Comparison of ENCODE assay signal across 10 mouse cellular contexts in genomic region chrX:8891975-8892342, GRCm38 (mm10). TPM values are rescaled to one million over a fixed set of nuclear protein-coding genes. Genes with fewer than 3 reads are reported as not detected.
DNase-seq lines count a peak whose midpoint lies in the region; ATAC-seq lines count a peak whose summit lies in the region.
"Had no signal": no experiment of that assay in that cellular context is flagged by ENCODE, and none has a peak within 500 bp of the region (broad histone marks: within the 10 kb centered on the region; RNA-seq: fewer than 3 reads in every experiment).

No protein-coding gene starts in this region.

- H3K27me3 ChIP-seq in heart, embryonic 11.5 days (ENCODE audit: control insufficient read depth, insufficient read depth, low read length): 0 out of 2 replicates have a peak, but pooled peaks cover 4% of the 10 kb centered on the region
- no peaks in the 10 kb centered on the region for H3K27me3 ChIP-seq in forebrain, embryonic 16.5 days (replicated peaks; ENCODE audit: control insufficient read depth, insufficient read depth, low read length)
- peaks cover 36% of the 10 kb centered on the region for H3K27me3 ChIP-seq in liver, embryonic 15.5 days

- peak overlapping the region; percentile 63 for H3K9ac ChIP-seq in heart, embryonic 11.5 days (ENCODE audit: low read depth, low read length)
- H3K9ac ChIP-seq in forebrain, embryonic 16.5 days (replicated peaks; ENCODE audit: low read depth, low read length): peak overlapping the region; percentile 80
- no peak overlapping the region for H3K9ac ChIP-seq in liver, embryonic 15.5 days

- 42% methylated on average over 4 of the region's 9 CpGs for WGBS in heart, embryonic 11.5 days (ENCODE audit: insufficient replicate concordance)
- WGBS in forebrain, embryonic 16.5 days: 44% methylated on average over 3 of the region's 9 CpGs
- 33% methylated on average over 4 of the region's 9 CpGs for WGBS in liver, embryonic 15.5 days (ENCODE audit: insufficient replicate concordance)

- no peaks in the 10 kb centered on the region for H3K4me1 ChIP-seq in heart, embryonic 11.5 days (ENCODE audit: control insufficient read depth, insufficient read depth, low read length)
- H3K4me1 ChIP-seq in forebrain, embryonic 16.5 days (replicated peaks; ENCODE audit: control insufficient read depth, insufficient read depth, low read length): peaks cover 3% of the 10 kb centered on the region
- H3K4me1 ChIP-seq in liver, embryonic 15.5 days (replicated peaks): no peaks in the 10 kb centered on the region

- peak overlapping the region; percentile 74 for H3K4me2 ChIP-seq in heart, embryonic 11.5 days
- peak overlapping the region; percentile 64 for H3K4me2 ChIP-seq in forebrain, embryonic 16.5 days (ENCODE audit: low read length)
- peak overlapping the region; percentile 57 for H3K4me2 ChIP-seq in liver, embryonic 15.5 days

- no peaks in the 10 kb centered on the region for H3K9me3 ChIP-seq in heart, embryonic 11.5 days (replicated peaks; ENCODE audit: control insufficient read depth, low read length)
- H3K9me3 ChIP-seq in forebrain, embryonic 16.5 days (ENCODE audit: control insufficient read depth, low read length): no peaks in the 10 kb centered on the region
- no peaks in the 10 kb centered on the region for H3K9me3 ChIP-seq in liver, embryonic 15.5 days (replicated peaks)

- no peak overlapping the region for H3K27ac ChIP-seq in heart, embryonic 11.5 days (ENCODE audit: low read depth, low read length)
- no peak overlapping the region for H3K27ac ChIP-seq in forebrain, embryonic 16.5 days (ENCODE audit: low read length)
- no peak overlapping the region for H3K27ac ChIP-seq in liver, embryonic 15.5 days (replicated peaks)

- H3K4me3 ChIP-seq in heart, embryonic 11.5 days (ENCODE audit: low read depth, low read length): peak overlapping the region; percentile 44
- peak overlapping the region; percentile 63 for H3K4me3 ChIP-seq in forebrain, embryonic 16.5 days (replicated peaks; ENCODE audit: low read length)
- no peak overlapping the region for H3K4me3 ChIP-seq in liver, embryonic 15.5 days (replicated peaks)

- H3K36me3 ChIP-seq in heart, embryonic 11.5 days (ENCODE audit: control insufficient read depth, insufficient read depth, low read length): no peaks in the 10 kb centered on the region
- H3K36me3 ChIP-seq in forebrain, embryonic 16.5 days (ENCODE audit: control insufficient read depth, insufficient read depth): no peaks in the 10 kb centered on the region
- no peaks in the 10 kb centered on the region for H3K36me3 ChIP-seq in liver, embryonic 15.5 days (replicated peaks)

- intact Hi-C loops in heart, postnatal 25 days (cut with DNase I): no loop called here

- DNase-seq in heart, postnatal 25 days (ENCODE audit: low spot score): no peak
- peak; percentile 5 for DNase-seq in NIH3T3 (ENCODE audit: low read depth)
- DNase-seq in adrenal gland, postnatal 4 days (ENCODE audit: low spot score in 2 of 2): no peak
- no peak for DNase-seq in right cerebral cortex, postnatal 4 days
- no peak for DNase-seq in natural killer cell, adult 2 months (ENCODE audit: low spot score in 2 of 2)

- ATAC-seq in heart, embryonic 11.5 days (replicated peaks; ENCODE audit: insufficient number of reproducible peaks, low FRiP score, low TSS enrichment): no peak
- peak; percentile 13 for ATAC-seq in forebrain, embryonic 16.5 days
- no peak for ATAC-seq in liver, embryonic 15.5 days (ENCODE audit: insufficient read depth)

RNA-seq across cellular contexts. Expression of gene B630019K06Rik, which starts 0.2 kb away (rescaled TPM):
- 2.0 and 2.2 TPM in 2 replicates for polyA plus RNA-seq in heart, embryonic 11.5 days (2014; fragmentation: Nextera tagmentation; extraction: Ambion mirVana)
- under 1 TPM; 0.81 to 0.83 TPM for total RNA-seq in heart, postnatal 25 days (2021)
- polyA plus RNA-seq in forebrain, embryonic 16.5 days (2015; fragmentation: Nextera tagmentation; extraction: Ambion mirVana): 10.3 and 13.2 TPM in 2 replicates
- polyA plus RNA-seq in liver, embryonic 15.5 days (2015; fragmentation: Nextera tagmentation; extraction: Ambion mirVana): 0.13 and 0.15 TPM in 2 replicates
- 10 to 100 TPM; 12.7 to 15.0 TPM for total RNA-seq in adrenal gland, postnatal 4 days (2021)

RNA-seq across cellular contexts. Expression of gene Gm5751, which starts 17.9 kb away (rescaled TPM):
- polyA plus RNA-seq in heart, embryonic 11.5 days (2014; fragmentation: Nextera tagmentation; extraction: Ambion mirVana): not detected in 2 replicates
- not detected for total RNA-seq in heart, postnatal 25 days (2021)
- not detected in 2 replicates for polyA plus RNA-seq in forebrain, embryonic 16.5 days (2015; fragmentation: Nextera tagmentation; extraction: Ambion mirVana)
- not detected in 2 replicates for polyA plus RNA-seq in liver, embryonic 15.5 days (2015; fragmentation: Nextera tagmentation; extraction: Ambion mirVana)
- not detected for total RNA-seq in adrenal gland, postnatal 4 days (2021)
- total RNA-seq: gastrocnemius, postnatal 4 days had no signal
- polyA plus RNA-seq: C2C12 had no signal

RNA-seq across cellular contexts. Expression of gene Gm6592, which starts 48.2 kb away (rescaled TPM):
- polyA plus RNA-seq in heart, embryonic 11.5 days (2014; fragmentation: Nextera tagmentation; extraction: Ambion mirVana): not detected in 2 replicates
- total RNA-seq in heart, postnatal 25 days (2021): not detected
- polyA plus RNA-seq in forebrain, embryonic 16.5 days (2015; fragmentation: Nextera tagmentation; extraction: Ambion mirVana): not detected in 2 replicates
- polyA plus RNA-seq in liver, embryonic 15.5 days (2015; fragmentation: Nextera tagmentation; extraction: Ambion mirVana): not detected in 2 replicates
- total RNA-seq in adrenal gland, postnatal 4 days (2021): not detected
- total RNA-seq: gastrocnemius, postnatal 4 days had no signal
- polyA plus RNA-seq: C2C12 had no signal
